Mouse (Mus musculus) liver, postnatal 0 days (tissue): ENCODE results near the gene Iqsec3.

Experiments used
- CTCF ChIP-seq: sonication (generic); IDR thresholded peaks from 2 replicates; pipeline ENCODE4 v1.5.1; 2016; ENCODE audit warnings: antibody characterized with exemption, low read depth
- EP300 ChIP-seq: IDR thresholded peaks from 2 replicates; pipeline ENCODE4 v1.6.1; 2016; ENCODE audit warnings: antibody characterized with exemption, low read depth, mild to moderate bottlenecking

GRCm38 (mm10) chr6:121352276-121352675 is 121.2 kb downstream of the Iqsec3 start:
- TF ChIP-seq CTCF (no peak), EP300 (no peak)
